Mouse (Mus musculus) olfactory bulb, adult 2 months (tissue): ENCODE measurements around the gene Cep89. TPM values are rescaled to one million over a fixed set of nuclear protein-coding genes. Genes with fewer than 3 reads are reported as not detected.

Source experiments
- H3K27ac ChIP-seq: fragments of 200-500 bp; 2 replicates; pipeline ENCODE4 v1.5.1; 2012; ENCODE audit warnings: low read depth, low read length; ENCODE audit not compliant: insufficient read depth
- H3K4me1 ChIP-seq: fragments of 200-500 bp; 2 replicates; pipeline ENCODE4 v1.6.1; 2012; ENCODE audit warnings: low read length; ENCODE audit not compliant: control insufficient read depth, insufficient read depth
- H3K4me3 ChIP-seq: fragments of 200-500 bp; 2 replicates; pipeline ENCODE4 v1.5.1; 2012; ENCODE audit warnings: mild to moderate bottlenecking, low read depth, low read length, moderate library complexity; ENCODE audit not compliant: insufficient read depth
- CTCF ChIP-seq: fragments of 200-500 bp; IDR thresholded peaks from 2 replicates; pipeline ENCODE4 v1.5.1; 2012; ENCODE audit warnings: low read depth, mild to moderate bottlenecking, low read length, moderate library complexity; ENCODE audit not compliant: insufficient read depth
- POLR2A ChIP-seq: fragments of 200-500 bp; IDR thresholded peaks from 2 replicates; pipeline ENCODE4 v1.6.1; 2012; ENCODE audit warnings: mild to moderate bottlenecking, low read depth, low read length, moderate library complexity; ENCODE audit not compliant: insufficient read depth
- WGBS: fragments of 180-500 bp; shearing (Covaris S2); methylation state at CpG from one replicate; pipeline ENCODE4 v1.1.7; 2018; 5-methylcytosine and 5-hydroxymethylcytosine counted together
- polyA plus RNA-seq: library from polyadenylated mRNA; stranded (reverse); fragments of >200 nt; gene quantifications from 2 replicates; pipeline ENCODE4 v1.2.4, GENCODE M21; 2012; ENCODE audit warnings: low replicate concordance; ENCODE audit not compliant: missing spikeins, insufficient read depth, insufficient read length

The Cep89 gene
- polyA plus RNA-seq, 1 experiment, result not detected

GRCm38 (mm10) chr7:35415801-35416653 lies 19.2 kb downstream of the Cep89 start:
- Histone ChIP-seq H3K4me3 (no peak overlapping the region), H3K4me1 (no peaks in the 10 kb centered on the region), H3K27ac (no peak overlapping the region)
- 81% methylated on average over 9 of the region's 9 CpGs for WGBS
- TF ChIP-seq CTCF, result no peak
- TF ChIP-seq POLR2A, result no peak

GRCm38 (mm10) chr7:35416654-35416948 lies 19.8 kb downstream of the Cep89 start:
- Histone ChIP-seq H3K4me3 (no peak overlapping the region), H3K4me1 (no peaks in the 10 kb centered on the region), H3K27ac (no peak overlapping the region)
- WGBS, result 96% methylated on average over 5 of the region's 5 CpGs
- no peak for TF ChIP-seq CTCF
- no peak for TF ChIP-seq POLR2A

- no peak for TF ChIP-seq POLR2A
- no peak for TF ChIP-seq CTCF
- H3K4me3 ChIP-seq, result no peak overlapping the region
- no peak overlapping the region for H3K27ac ChIP-seq
- WGBS, result 68% methylated on average over 10 of the region's 10 CpGs
- peaks cover 3% of the 10 kb centered on the region; the same call in 1 of the 2 replicates for H3K4me1 ChIP-seq
Observed at GRCm38 (mm10) chr7:35423071-35423470, 26.2 kb downstream of the Cep89 start.

GRCm38 (mm10) chr7:35428146-35428545 lies 31.3 kb downstream of the Cep89 start:
- H3K4me1 ChIP-seq, result no peaks in the 10 kb centered on the region
- 96% methylated on average over 10 of the region's 10 CpGs for WGBS
- H3K4me3 ChIP-seq, result no peak overlapping the region
- no peak overlapping the region for H3K27ac ChIP-seq
- TF ChIP-seq POLR2A (no peak), CTCF (no peak)

DNA sequence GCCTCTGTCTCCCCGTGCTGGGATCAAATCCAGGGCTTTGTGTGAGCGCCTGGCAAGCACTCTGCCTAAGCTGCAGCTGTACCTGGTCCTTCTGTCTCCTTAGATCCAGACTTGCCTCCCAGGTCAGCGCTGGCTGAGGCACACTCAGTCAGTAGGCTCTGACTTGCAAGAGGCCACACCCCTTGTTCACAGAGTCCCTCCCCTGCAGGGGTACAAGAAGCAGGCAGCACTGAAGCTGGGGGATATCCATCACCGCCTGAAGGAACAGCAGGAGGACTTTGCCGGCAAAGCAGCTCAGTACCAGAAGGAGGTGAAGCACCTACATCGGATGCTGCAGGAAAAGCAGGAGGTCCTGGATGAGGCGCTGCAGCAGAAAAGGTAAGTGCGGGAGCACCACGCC lies 38.4 kb downstream of the Cep89 start:
- TF ChIP-seq POLR2A (no peak), CTCF (no peak)
- 76% methylated on average over 9 of the region's 9 CpGs for WGBS

GRCm38 (mm10) chr7:35447501-35447900 lies 50.7 kb downstream of the Cep89 start:
- TF ChIP-seq CTCF (no peak), POLR2A (no peak)
- H3K4me1 ChIP-seq, result no peaks in the 10 kb centered on the region
- no peak overlapping the region for H3K4me3 ChIP-seq
- H3K27ac ChIP-seq, result no peak overlapping the region
- WGBS, result 55% methylated on average over 4 of the region's 4 CpGs

More for the DNA sequence above, 38.4 kb downstream of the Cep89 start:
- no peak overlapping the region for H3K27ac ChIP-seq
- H3K4me3 ChIP-seq, result no peak overlapping the region
- no peaks in the 10 kb centered on the region for H3K4me1 ChIP-seq

DNA sequence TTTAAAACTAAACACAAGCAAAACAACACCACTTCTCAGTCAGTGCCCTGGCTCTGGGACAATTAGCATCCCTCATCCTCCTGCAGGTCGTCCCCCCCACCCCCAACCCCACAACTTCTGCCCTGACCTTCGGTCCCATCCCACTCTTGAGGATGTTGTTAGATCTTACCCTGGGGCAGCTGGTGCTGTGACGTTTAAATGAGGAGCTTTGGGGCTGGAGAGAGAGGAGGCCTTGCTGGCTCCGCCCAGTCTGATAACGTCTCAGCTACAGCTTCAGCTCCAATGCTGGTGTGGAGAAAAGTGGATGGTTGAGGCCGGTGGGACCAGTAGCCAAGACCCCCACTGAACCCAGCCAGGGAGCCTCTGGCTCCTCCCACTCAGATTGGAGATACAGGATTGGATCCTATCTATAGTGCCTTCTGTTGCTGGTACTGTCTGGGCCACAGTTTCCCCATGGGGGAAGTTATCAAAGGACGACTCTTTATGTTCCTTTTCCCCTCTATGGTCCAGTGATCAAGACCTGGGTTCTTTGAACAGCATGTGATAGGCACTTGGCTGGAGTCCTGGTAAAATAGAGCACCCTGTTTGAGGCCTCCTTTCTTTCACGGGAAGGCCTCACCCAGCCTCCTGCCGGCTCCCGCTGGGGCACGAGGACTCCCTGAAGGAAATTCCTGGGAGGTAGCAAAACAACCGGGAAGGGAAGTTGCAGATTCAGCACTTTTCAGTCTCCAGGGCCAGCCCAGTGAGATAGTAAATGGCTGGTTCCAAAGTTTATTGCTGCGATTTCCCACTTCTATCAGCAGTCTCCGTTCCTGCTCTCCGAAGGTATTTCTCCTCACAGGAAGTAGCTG lies 51.4 kb downstream of the Cep89 start, which contains the start of gene Slc7a9:
Gene Slc7a9, plus strand, starts transcription at position 801 of the 851 bp plus-strand sequence.
- TF ChIP-seq CTCF, result no peak
- no peak for TF ChIP-seq POLR2A
- no peak within 1 kb of the TSS for H3K27ac ChIP-seq
- WGBS, result 41% methylated on average over 15 of the region's 15 CpGs

DNA sequence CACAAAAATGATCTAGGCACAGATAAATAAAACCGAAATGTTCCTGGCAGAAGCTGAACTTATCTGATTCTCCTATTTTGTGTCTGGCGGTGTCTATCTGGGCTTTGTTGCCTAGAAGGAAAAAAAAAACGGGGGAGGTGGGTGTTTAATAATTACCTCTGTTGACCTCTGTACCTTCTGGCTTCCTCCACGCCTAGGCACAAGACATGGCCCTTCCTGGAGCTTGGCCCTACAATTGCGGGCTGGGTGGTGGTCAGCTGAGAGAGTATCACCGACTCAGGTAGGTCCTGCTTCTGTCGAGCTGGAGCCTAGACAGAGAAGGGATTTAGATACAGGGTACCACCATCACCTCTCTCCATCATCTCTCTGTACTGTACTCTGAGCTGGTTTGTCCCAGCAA lies 52.0 kb downstream of the Cep89 start:
- no peak overlapping the region for H3K27ac ChIP-seq
- no peak overlapping the region for H3K4me3 ChIP-seq
- TF ChIP-seq CTCF, result no peak
- no peak for TF ChIP-seq POLR2A
- no peaks in the 10 kb centered on the region for H3K4me1 ChIP-seq
- 87% methylated on average over 7 of the region's 7 CpGs for WGBS

More for the DNA sequence above, 51.4 kb downstream of the Cep89 start, which contains the start of gene Slc7a9:
- H3K4me1 ChIP-seq, result no peaks in the 10 kb centered on the region
- no peak within 1 kb of the TSS for H3K4me3 ChIP-seq
